Mouse (Mus musculus): ENCODE measurements at regions not wholly inside any gene's neighbourhood (a gene's known extent, or its start where the extent isn't known, plus 50 kb on each side); places are given as distances from the start of the nearest gene placed in this dataset.
A peak's percentile ranks its signal among the peaks of the same experiment; 100 is the strongest.

- DNase-seq (no peak), ATAC-seq (ENCODE audit: insufficient read depth) (no peak)
- Histone ChIP-seq H3K4me1 (ENCODE audit: insufficient read depth) (no peaks in the 10 kb centered on the region), H3K4me2 (no peak overlapping the region), H3K9me3 (ENCODE audit: low read depth, low read length) (no peaks in the 10 kb centered on the region), H3K4me3 (ENCODE audit: low read depth, low read length) (no peak overlapping the region), H3K36me3 (ENCODE audit: insufficient read depth) (no peaks in the 10 kb centered on the region), H3K9ac (no peak overlapping the region), H3K27me3 (ENCODE audit: insufficient read depth, low read length) (no peaks in the 10 kb centered on the region), H3K27ac (ENCODE audit: low read depth) (no peak overlapping the region)
- no peak for TF ChIP-seq CTCF (IDR thresholded peaks at IDR 0.05; ENCODE audit: low read depth)
These were observed 77.4 kb downstream of the Ccdc71l start for GRCm38 (mm10) chr12:32455913-32456312.

GRCm38 (mm10) chr12:32456796-32457195, 78.3 kb downstream of the Ccdc71l start:
- 71% methylated on average over 4 of the region's 4 CpGs for WGBS
- ATAC-seq (ENCODE audit: insufficient read depth): no peak
- no peak for TF ChIP-seq CTCF (IDR thresholded peaks at IDR 0.05; ENCODE audit: low read depth)

DNA sequence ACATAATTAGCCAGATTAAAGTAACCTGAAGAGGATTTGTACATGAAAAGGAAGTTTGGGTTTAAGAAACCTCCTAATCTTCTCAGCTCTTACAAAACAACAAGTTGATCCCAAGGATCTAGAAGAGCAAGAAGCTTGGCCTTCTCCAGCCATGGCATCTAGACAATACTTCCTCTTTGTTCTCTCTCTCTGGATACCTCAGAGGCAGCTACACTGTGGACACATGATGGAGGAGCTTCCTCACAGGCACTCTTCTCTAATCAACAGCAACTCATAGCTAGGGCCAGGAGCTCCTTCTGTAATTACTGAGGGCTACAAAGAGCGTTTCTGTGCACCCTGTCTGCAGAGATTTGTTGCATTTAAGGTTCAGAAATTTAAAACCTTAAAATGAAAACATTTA, 79.9 kb downstream of the Ccdc71l start:
- no peaks in the 10 kb centered on the region for H3K9me3 ChIP-seq (ENCODE audit: low read depth, low read length)
- ATAC-seq (ENCODE audit: insufficient read depth): no peak
- H3K4me1 ChIP-seq (ENCODE audit: insufficient read depth): no peaks in the 10 kb centered on the region
- DNase-seq: no peak
- no peak overlapping the region for H3K9ac ChIP-seq
- H3K27me3 ChIP-seq (ENCODE audit: insufficient read depth, low read length): no peaks in the 10 kb centered on the region
- no peak overlapping the region for H3K4me2 ChIP-seq
- no peaks in the 10 kb centered on the region for H3K36me3 ChIP-seq (ENCODE audit: insufficient read depth)
- TF ChIP-seq CTCF (IDR thresholded peaks at IDR 0.05; ENCODE audit: low read depth): no peak
- WGBS: 65% methylated on average over 1 of the region's 1 CpGs
- no peak overlapping the region for H3K27ac ChIP-seq (ENCODE audit: low read depth)
- no peak overlapping the region for H3K4me3 ChIP-seq (ENCODE audit: low read depth, low read length)

More at GRCm38 (mm10) chr12:32456796-32457195, 78.3 kb downstream of the Ccdc71l start:
- no peaks in the 10 kb centered on the region for H3K4me1 ChIP-seq (ENCODE audit: insufficient read depth)
- DNase-seq: no peak
- no peak overlapping the region for H3K4me2 ChIP-seq
- H3K36me3 ChIP-seq (ENCODE audit: insufficient read depth): no peaks in the 10 kb centered on the region
- H3K9ac ChIP-seq: no peak overlapping the region
- no peak overlapping the region for H3K4me3 ChIP-seq (ENCODE audit: low read depth, low read length)
- no peaks in the 10 kb centered on the region for H3K27me3 ChIP-seq (ENCODE audit: insufficient read depth, low read length)
- H3K9me3 ChIP-seq (ENCODE audit: low read depth, low read length): no peaks in the 10 kb centered on the region
- no peak overlapping the region for H3K27ac ChIP-seq (ENCODE audit: low read depth)

- Histone ChIP-seq H3K27ac (ENCODE audit: low read depth) (no peak overlapping the region), H3K4me2 (no peak overlapping the region), H3K27me3 (ENCODE audit: insufficient read depth, low read length) (no peaks in the 10 kb centered on the region), H3K9ac (no peak overlapping the region), H3K4me1 (ENCODE audit: insufficient read depth) (no peaks in the 10 kb centered on the region), H3K4me3 (ENCODE audit: low read depth, low read length) (no peak overlapping the region), H3K36me3 (ENCODE audit: insufficient read depth) (no peaks in the 10 kb centered on the region), H3K9me3 (ENCODE audit: low read depth, low read length) (no peaks in the 10 kb centered on the region)
- no peak for TF ChIP-seq CTCF (IDR thresholded peaks at IDR 0.05; ENCODE audit: low read depth)
- peak; percentile 57 for DNase-seq
- 62% methylated on average over 4 of the region's 4 CpGs for WGBS
- ATAC-seq (ENCODE audit: insufficient read depth): peak; percentile 31; the same call in 1 of the 2 replicates
These were observed 82.0 kb downstream of the Ccdc71l start for GRCm38 (mm10) chr12:32460330-32460998.

GRCm38 (mm10) chr12:32465371-32465770, 86.9 kb downstream of the Ccdc71l start:
- DNase-seq (peak; percentile 91), ATAC-seq (ENCODE audit: insufficient read depth) (peak; percentile 82)
- Histone ChIP-seq H3K27me3 (ENCODE audit: insufficient read depth, low read length) (no peaks in the 10 kb centered on the region), H3K4me1 (ENCODE audit: insufficient read depth) (no peaks in the 10 kb centered on the region), H3K27ac (ENCODE audit: low read depth) (no peak overlapping the region), H3K36me3 (ENCODE audit: insufficient read depth) (no peaks in the 10 kb centered on the region), H3K4me3 (ENCODE audit: low read depth, low read length) (no peak overlapping the region), H3K4me2 (no peak overlapping the region), H3K9me3 (ENCODE audit: low read depth, low read length) (no peaks in the 10 kb centered on the region), H3K9ac (no peak overlapping the region)
- TF ChIP-seq CTCF (IDR thresholded peaks at IDR 0.05; ENCODE audit: low read depth): no peak
- 14% methylated on average over 6 of the region's 6 CpGs for WGBS

GRCm38 (mm10) chr12:32469863-32470262, 91.4 kb downstream of the Ccdc71l start:
- 70% methylated on average over 4 of the region's 4 CpGs for WGBS
- no peak overlapping the region for H3K27ac ChIP-seq (ENCODE audit: low read depth)
- no peaks in the 10 kb centered on the region for H3K36me3 ChIP-seq (ENCODE audit: insufficient read depth)
- H3K4me2 ChIP-seq: no peak overlapping the region
- no peaks in the 10 kb centered on the region for H3K27me3 ChIP-seq (ENCODE audit: insufficient read depth, low read length)
- ATAC-seq (ENCODE audit: insufficient read depth): no peak
- no peaks in the 10 kb centered on the region for H3K4me1 ChIP-seq (ENCODE audit: insufficient read depth)
- H3K9ac ChIP-seq: no peak overlapping the region
- DNase-seq: no peak
- no peak for TF ChIP-seq CTCF (IDR thresholded peaks at IDR 0.05; ENCODE audit: low read depth)
- no peaks in the 10 kb centered on the region for H3K9me3 ChIP-seq (ENCODE audit: low read depth, low read length)
- H3K4me3 ChIP-seq (ENCODE audit: low read depth, low read length): no peak overlapping the region

DNA sequence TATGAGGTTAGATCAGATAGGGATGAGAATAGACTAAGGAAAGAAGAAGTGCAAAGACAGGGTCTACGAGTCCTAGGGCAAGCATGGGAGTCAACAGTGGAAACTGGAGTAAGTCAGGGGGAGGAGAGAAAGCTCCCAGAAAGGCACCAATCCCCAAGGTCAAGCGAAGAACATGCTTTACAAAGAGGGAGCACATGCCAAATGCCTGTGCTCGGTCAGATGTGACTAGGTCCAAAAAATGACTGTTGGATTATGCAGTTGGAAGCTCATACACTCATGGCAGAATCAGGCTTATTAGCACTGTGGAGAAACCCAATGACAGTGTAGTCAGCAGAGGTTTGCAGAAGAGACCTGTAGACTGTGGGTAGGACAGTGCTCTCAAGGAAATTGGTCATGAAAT, 100.9 kb downstream of the Ccdc71l start:
- H3K9me3 ChIP-seq (ENCODE audit: low read depth, low read length): no peaks in the 10 kb centered on the region
- DNase-seq (no peak), ATAC-seq (ENCODE audit: insufficient read depth) (no peak)
- no peak overlapping the region for H3K9ac ChIP-seq
- no peak overlapping the region for H3K4me2 ChIP-seq
- no peaks in the 10 kb centered on the region for H3K4me1 ChIP-seq (ENCODE audit: insufficient read depth)
- no peak overlapping the region for H3K4me3 ChIP-seq (ENCODE audit: low read depth, low read length)
- WGBS: 71% methylated on average over 3 of the region's 3 CpGs
- no peak overlapping the region for H3K27ac ChIP-seq (ENCODE audit: low read depth)
- no peaks in the 10 kb centered on the region for H3K36me3 ChIP-seq (ENCODE audit: insufficient read depth)
- H3K27me3 ChIP-seq (ENCODE audit: insufficient read depth, low read length): no peaks in the 10 kb centered on the region
- TF ChIP-seq CTCF (IDR thresholded peaks at IDR 0.05; ENCODE audit: low read depth): no peak

Measured in lung, embryonic 14.5 days (tissue).